Mouse (Mus musculus) erythroblast, embryonic 14.5 days (primary cell): ENCODE data around the gene Apon. TPM values are rescaled to one million over a fixed set of nuclear protein-coding genes. Genes with fewer than 3 reads are reported as not detected.

Source experiments
- H3K27me3 ChIP-seq: 2 replicates; pipeline ENCODE4 v1.6.1; 2012; ENCODE audit warnings: inconsistent platforms; ENCODE audit not compliant: control insufficient read depth
- H3K36me3 ChIP-seq: 2 replicates; pipeline ENCODE4 v1.6.1; 2012; ENCODE audit warnings: mild to moderate bottlenecking, inconsistent platforms; ENCODE audit not compliant: control insufficient read depth
- H3K4me1 ChIP-seq: 2 replicates; pipeline ENCODE4 v1.6.1; 2012; ENCODE audit warnings: inconsistent platforms; ENCODE audit not compliant: control insufficient read depth
- H3K4me3 ChIP-seq: replicated peaks from 2 replicates; pipeline ENCODE3; 2012; ENCODE audit warnings: moderate library complexity, mild to moderate bottlenecking, inconsistent platforms
- H3K9me3 ChIP-seq: 2 replicates; pipeline ENCODE4 v1.6.1; 2012; ENCODE audit warnings: low read length, inconsistent platforms, mixed read lengths; ENCODE audit not compliant: control insufficient read depth
- GATA1 ChIP-seq: IDR thresholded peaks from 2 replicates; pipeline ENCODE4 v1.6.1; 2012; ENCODE audit warnings: low read length, inconsistent platforms, mixed read lengths
- TAL1 ChIP-seq: IDR thresholded peaks from 3 replicates; pipeline ENCODE4 v1.6.1; 2012; ENCODE audit warnings: low read length, inconsistent platforms, mixed read lengths
- polyA plus RNA-seq: library from polyadenylated mRNA; stranded (reverse); fragments of >175 nt; gene quantifications from 2 replicates; pipeline ENCODE4 v1.2.3, GENCODE M21; 2012

Apon gene
- polyA plus RNA-seq, 1 experiment = 0.04 TPM

DNA sequence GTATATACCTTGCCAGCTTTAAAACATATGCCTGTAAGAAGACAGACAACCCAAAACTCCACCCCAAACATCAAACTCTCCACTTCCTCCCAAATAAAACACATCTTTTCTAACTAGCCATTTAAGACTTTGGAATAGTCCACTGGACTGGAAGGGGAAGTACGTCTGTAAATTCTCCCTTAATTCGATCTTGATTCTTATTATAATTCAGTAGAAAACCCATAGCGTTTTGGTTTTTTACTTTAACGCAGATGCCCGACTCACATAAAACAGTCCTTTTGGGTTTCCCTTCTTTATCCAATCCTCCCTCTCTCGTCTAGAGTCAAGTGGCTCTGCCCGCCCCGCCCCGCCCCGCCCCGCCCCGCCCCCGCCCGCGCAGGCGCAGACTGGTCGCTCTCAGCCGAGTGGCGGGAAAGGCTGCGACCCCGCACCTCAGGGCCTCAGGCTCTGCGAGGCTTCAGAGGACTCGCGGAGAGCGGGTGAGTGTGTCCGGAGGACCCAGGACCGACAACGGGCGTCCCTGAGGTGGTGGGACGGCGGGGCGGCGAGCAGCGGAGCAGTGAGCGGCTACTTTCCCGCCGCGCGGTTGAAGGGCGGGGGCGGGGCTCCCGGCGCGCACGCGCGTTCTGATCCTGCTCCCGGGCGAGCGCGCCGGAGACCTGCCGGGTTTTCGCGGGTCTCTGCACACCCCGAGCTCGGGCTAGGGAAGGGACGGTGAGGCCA, 22.0 kb upstream of the Apon start, which contains the start of gene Timeless:
Gene Timeless (plus strand): TSS at position 369 of the 723 bp plus-strand sequence.
- H3K4me1 ChIP-seq = peaks cover 59% of the 10 kb centered on the region

DNA sequence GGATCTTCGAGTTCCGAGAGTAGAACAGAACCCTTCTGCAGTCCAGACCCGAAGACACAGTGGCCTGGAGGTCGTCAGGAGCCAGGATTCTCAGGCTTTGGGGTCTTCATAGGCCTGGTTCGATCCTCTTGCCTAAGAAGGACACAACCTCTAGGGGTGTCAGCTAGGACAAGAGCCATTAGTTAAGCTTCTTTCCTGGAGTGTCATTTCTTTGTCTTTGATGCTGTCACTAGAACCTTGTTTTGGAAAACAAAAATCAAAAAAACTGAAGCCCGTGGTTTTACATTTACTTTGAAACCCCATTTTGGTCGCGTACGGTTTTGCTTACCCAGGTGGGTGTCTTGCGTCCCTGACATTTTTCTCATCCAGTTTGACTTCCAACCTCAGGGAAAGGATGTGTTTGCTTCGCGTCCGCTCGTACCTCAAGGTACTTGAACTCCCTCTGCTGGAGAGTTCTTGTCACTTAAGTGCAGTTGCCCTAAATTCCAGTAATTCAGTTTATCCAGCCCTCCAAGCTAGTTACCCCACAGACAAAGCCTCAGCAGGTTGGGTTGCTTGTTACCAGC, 21.4 kb upstream of the Apon start:
- no peaks in the 10 kb centered on the region for H3K9me3 ChIP-seq
- peaks cover 57% of the 10 kb centered on the region for H3K4me1 ChIP-seq
- H3K27me3 ChIP-seq = no peaks in the 10 kb centered on the region
- TF ChIP-seq GATA1 = no peak
- no peak for TF ChIP-seq TAL1
- H3K4me3 ChIP-seq = peak overlapping the region; percentile 97
- H3K36me3 ChIP-seq = peaks cover 30% of the 10 kb centered on the region

More for the DNA sequence above, 22.0 kb upstream of the Apon start, which contains the start of gene Timeless:
- Histone ChIP-seq H3K27me3 (no peaks in the 10 kb centered on the region), H3K9me3 (no peaks in the 10 kb centered on the region), H3K36me3 (peaks cover 30% of the 10 kb centered on the region), H3K4me3 (peak within 1 kb of the TSS; percentile 97)
- TF ChIP-seq GATA1 = no peak
- no peak for TF ChIP-seq TAL1

DNA sequence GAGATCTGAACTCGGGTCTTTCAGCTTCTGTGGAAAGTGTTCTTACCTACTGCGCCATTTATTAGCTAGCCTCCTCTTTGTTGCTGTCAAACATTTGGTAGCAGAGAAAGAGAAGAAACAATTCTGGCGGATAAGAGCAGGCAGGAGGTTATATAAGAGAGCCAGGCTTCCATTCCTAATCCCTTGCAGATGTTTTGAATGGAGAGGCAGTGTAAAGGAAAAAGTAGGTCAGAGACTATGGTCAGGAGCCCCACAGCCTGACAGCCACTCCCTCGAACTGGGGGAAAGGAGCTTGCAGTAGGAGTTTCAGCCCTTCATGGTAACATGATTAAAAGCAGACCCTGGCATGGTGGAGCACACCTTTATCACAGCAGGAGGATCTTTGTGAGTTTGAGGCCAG, 17.6 kb upstream of the Apon start:
- peaks cover 49% of the 10 kb centered on the region for H3K4me1 ChIP-seq
- TF ChIP-seq TAL1 (no peak), GATA1 (no peak)
- peaks cover 62% of the 10 kb centered on the region for H3K36me3 ChIP-seq
- H3K4me3 ChIP-seq = no peak overlapping the region
- no peaks in the 10 kb centered on the region for H3K9me3 ChIP-seq
- H3K27me3 ChIP-seq = no peaks in the 10 kb centered on the region

DNA sequence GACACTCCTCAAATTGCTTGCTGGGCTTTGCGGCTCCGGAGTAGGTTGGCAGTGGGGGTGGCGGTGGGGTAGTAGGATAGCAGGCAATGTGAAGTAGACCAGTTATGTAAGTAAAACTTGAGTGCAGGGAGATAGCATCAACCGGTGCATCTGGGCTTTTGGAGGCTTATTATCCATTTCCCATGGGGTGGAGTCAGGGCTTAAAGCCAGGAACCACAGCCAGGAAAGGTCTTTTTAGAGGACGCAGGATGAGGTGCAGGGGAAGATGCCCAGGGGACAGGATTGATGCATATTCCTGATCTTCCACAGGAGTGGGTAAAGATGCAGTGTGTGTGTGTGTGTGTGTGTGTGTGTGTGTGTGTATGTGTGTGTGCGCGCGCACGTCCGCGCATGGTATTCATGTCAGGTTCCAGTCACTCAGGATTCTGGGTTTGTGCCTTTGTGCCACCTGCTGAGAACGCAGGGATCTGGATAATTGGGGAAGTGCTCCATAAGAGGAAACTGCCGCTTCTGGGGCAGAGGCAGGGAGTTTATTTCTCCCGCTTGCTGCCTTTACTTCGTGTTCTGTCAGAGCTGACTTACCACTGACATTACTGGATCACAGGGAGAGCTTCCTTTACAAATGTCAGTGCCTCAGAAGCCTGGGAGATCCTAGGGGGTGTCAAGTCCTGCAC, 16.0 kb upstream of the Apon start:
- Histone ChIP-seq H3K9me3 (no peaks in the 10 kb centered on the region), H3K4me3 (no peak overlapping the region), H3K27me3 (no peaks in the 10 kb centered on the region), H3K4me1 (peaks cover 44% of the 10 kb centered on the region), H3K36me3 (peaks cover 78% of the 10 kb centered on the region)
- TF ChIP-seq GATA1 = no peak
- no peak for TF ChIP-seq TAL1

DNA sequence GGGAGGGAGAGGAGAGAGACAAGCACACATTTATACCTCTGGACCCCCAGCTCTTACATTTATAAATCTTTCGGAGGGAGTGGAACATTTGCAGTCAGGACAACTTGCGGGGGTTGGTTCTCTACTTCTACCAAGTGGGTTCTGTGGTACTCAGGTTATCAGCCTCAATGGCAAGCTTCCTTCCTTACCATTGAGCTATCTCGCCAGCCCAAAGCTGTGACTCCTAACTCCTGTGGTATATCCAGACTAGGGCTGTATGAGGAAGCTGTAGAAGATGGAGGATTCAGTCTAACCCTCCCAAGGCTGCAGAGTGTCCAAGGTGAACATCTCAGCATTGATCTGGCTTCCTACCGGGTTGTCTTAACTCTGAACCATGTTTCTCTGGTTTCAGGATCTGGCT, 14.8 kb upstream of the Apon start:
- H3K9me3 ChIP-seq = no peaks in the 10 kb centered on the region
- peaks cover 37% of the 10 kb centered on the region for H3K4me1 ChIP-seq
- no peak overlapping the region for H3K4me3 ChIP-seq
- no peaks in the 10 kb centered on the region for H3K27me3 ChIP-seq
- no peak for TF ChIP-seq GATA1
- no peak for TF ChIP-seq TAL1
- peaks cover 85% of the 10 kb centered on the region for H3K36me3 ChIP-seq

DNA sequence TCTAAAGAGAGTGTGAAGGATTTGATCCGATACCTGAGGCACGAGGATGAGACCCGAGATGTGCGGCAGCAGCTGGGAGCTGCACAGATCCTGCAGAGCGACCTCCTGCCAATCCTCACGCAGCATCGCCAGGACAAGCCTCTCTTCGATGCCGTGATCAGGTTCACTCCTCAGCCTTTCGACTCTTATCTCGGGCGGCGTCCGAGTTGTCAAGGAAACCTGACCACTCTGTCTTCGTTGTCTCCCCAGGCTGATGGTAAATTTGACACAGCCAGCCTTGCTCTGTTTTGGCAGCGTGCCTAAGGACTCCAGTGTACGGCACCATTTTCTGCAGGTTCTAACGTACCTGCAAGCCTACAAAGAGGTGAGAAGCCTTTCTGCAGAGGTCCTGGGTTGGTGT, 13.8 kb upstream of the Apon start:
- no peak overlapping the region for H3K4me3 ChIP-seq
- peaks cover 86% of the 10 kb centered on the region for H3K36me3 ChIP-seq
- peaks cover 31% of the 10 kb centered on the region for H3K4me1 ChIP-seq
- TF ChIP-seq TAL1 (no peak), GATA1 (no peak)
- H3K9me3 ChIP-seq = no peaks in the 10 kb centered on the region
- H3K27me3 ChIP-seq = no peaks in the 10 kb centered on the region

DNA sequence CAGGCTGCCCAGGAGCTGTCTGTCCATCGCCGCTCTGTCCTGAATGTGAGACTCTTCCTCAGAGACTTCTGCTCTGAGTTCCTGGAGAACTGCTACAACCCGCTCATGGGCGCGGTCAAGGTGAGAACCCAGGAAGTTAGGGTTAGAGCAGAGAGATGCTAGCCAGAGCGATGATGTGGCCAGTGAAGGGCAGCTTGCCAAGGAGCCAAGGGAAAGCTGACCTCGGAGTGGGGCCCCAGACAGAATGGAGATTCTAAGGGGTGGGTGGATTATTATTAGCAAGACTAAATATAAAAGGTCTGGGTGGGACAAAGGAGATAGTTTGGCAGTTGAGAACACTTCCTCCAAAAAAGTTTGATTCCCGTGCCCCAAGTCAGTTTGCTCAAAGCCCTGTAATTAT, 10.6 kb upstream of the Apon start:
- peaks cover 96% of the 10 kb centered on the region for H3K36me3 ChIP-seq
- peaks cover 16% of the 10 kb centered on the region for H3K4me1 ChIP-seq
- H3K9me3 ChIP-seq = no peaks in the 10 kb centered on the region
- no peak overlapping the region for H3K4me3 ChIP-seq
- TF ChIP-seq GATA1 (no peak), TAL1 (no peak)
- H3K27me3 ChIP-seq = no peaks in the 10 kb centered on the region

DNA sequence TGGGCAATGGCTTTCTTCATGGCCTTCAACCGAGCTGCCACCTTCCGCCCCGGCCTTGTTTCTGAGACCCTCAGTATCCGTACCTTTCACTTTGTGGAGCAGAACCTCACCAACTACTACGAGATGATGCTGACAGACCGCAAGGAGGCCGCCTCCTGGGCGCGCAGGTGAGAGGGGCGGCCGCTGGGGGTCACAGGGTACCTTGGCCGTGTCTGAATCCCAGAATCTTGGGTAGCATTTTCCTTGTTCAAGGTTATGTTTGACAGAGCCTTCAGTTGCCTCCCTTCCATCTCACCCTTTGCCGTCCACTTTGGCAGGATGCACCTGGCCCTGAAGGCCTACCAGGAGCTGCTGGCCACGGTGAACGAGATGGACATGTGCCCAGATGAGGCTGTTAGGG, 9.8 kb upstream of the Apon start:
- Histone ChIP-seq H3K27me3 (no peaks in the 10 kb centered on the region), H3K9me3 (no peaks in the 10 kb centered on the region), H3K4me1 (peaks cover 11% of the 10 kb centered on the region), H3K36me3 (peaks cover 100% of the 10 kb centered on the region), H3K4me3 (no peak overlapping the region)
- TF ChIP-seq TAL1 (no peak), GATA1 (no peak)

DNA sequence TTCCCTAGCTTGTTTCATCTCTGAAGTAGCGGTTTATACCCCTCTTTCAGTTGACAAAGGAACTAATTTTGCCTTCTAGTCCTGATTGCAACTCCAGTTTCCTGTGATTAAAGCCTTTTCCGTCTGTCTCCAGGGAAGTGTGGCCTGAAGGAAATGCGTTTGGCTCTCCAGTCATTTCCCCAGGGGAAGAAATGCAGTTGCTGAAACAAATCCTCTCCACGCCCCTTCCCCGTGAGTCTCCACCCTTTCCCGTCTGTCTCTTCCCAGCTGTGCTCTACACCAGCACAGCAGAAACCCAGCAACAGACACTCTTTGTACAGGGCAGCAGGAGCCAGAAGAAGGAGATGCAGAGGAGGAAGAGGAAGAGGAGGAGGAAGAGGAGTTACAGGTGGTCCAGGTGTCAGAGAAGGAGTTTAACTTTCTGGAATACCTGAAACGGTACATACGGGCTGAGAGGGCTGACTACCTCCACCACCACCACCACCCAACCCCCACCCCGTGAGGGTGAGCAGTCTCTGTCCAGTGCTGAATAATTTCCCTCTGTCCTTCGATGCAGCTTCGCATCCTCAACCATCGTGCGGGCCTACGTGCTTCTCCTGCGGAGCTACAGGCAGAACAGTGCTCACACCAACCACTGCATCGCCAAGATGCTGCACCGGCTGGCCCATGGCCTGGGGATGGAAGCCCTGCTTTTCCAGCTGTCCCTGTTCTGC, 6.7 kb upstream of the Apon start:
- Histone ChIP-seq H3K4me1 (no peaks in the 10 kb centered on the region), H3K36me3 (peaks cover 100% of the 10 kb centered on the region), H3K27me3 (no peaks in the 10 kb centered on the region), H3K4me3 (no peak overlapping the region), H3K9me3 (no peaks in the 10 kb centered on the region)
- TF ChIP-seq GATA1 (no peak), TAL1 (no peak)
